Mouse (Mus musculus): ENCODE data around the gene Bicra. TPM values are rescaled to one million over a fixed set of nuclear protein-coding genes. Genes with fewer than 3 reads are reported as not detected.

The Bicra gene
- total and polyA plus RNA-seq, 3 experiments, result 0.32 to 10.2 (median 2.2) TPM

DNA sequence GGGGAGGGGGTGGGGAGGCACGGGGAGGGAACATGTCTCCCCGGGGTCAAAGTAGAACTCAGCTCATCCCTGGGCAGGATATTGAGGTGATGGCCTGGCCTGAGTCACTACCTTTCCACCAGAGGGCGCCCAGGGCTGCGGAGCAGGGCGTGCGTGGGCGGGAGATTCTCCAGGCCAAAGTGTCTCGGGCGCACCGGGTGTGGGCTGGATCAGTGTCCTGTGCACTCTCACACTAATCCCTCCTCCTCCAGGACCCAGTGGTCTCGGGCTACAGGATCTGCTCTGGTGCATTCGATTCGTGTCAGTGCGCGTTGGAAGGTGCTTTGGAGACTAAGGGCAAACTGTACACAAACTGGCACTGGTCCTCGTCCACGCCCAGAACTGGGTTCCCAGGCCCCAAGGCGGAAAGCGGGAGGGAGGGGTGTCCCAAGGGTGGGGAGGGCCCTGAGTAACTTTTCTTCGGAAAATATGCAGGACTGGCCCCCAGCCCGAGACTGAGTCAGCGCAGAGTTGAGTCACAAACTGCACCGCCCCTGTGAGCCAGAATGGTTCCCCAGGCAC, 99.3 kb downstream of the Bicra start (continued):
- TF ChIP-seq MXI1 (IDR thresholded peaks at IDR 0.05; ENCODE audit: low read depth, low read length) (peak; percentile 47; the same call in 1 of the 2 replicates), NRF1 (IDR thresholded peaks at IDR 0.05; ENCODE audit: low read depth, low read length) (0 out of 2 replicates have a peak, but pooled peaks have one; percentile 29), POLR2A (IDR thresholded peaks at IDR 0.05; ENCODE audit: low read depth, low read length) (peak; percentile 53), BHLHE40 (IDR thresholded peaks at IDR 0.05; ENCODE audit: low read depth, low read length) (peak; percentile 46), TCF12 (IDR thresholded peaks at IDR 0.05; ENCODE audit: low read depth, low read length) (peak; percentile 58), KAT2A (IDR thresholded peaks at IDR 0.05; ENCODE audit: insufficient replicate concordance, low read length) (no peak), JUND (conservative IDR thresholded peaks at IDR 0.05; ENCODE audit: low read depth, low read length) (0 out of 2 replicates have a peak, but pooled peaks have one; percentile 13), EP300 (IDR thresholded peaks at IDR 0.05; ENCODE audit: low read length) (peak; percentile 86), MEF2A (IDR thresholded peaks at IDR 0.05; ENCODE audit: borderline replicate concordance, low read depth, low read length) (peak; percentile 71), E2F4 (IDR thresholded peaks at IDR 0.05; ENCODE audit: insufficient replicate concordance, low read depth, low read length) (no peak), PAX5 (IDR thresholded peaks at IDR 0.05; ENCODE audit: low read length) (no peak), IRF4 (IDR thresholded peaks at IDR 0.05; ENCODE audit: low read depth, low read length) (peak; percentile 81)

DNA sequence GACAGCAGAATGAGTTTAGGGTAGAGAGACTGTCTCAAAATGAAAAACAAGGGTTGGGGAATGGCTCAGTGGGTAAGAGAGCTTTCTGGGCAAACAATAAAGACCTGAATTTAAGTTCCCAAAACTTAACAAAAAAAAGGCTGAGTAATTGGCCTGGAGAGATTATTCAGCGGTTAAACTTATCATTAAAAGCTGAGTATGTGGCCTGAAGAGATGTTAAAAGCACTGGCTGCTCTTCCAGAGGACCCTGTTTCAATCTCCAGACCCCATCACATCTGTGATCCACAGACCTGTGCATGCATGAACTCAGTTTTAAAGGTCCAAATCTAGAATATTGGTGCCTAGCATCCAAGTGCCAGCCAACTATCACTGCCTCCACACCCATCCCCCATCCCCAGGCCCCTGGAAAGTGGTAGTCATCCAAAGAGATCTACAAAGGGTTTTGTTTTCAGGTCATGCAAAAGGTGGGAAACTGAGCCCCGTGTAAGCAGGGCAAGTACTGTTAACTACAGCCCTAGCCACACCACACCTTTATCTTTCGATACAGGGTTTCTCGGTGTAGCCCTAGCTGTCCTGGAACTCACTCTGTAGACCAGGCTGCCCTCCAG, 100.0 kb downstream of the Bicra start:
- dilution Hi-C loops (cut with MboI; ENCODE audit: extremely low pct_ligation_motif_present, extremely low pct_unique_long_range_greater_than_20kb, low sequenced_read_pairs) (no loop called here), in situ Hi-C loops (cut with MboI; ENCODE audit: low pct_ligation_motif_present, low pct_unique_long_range_greater_than_20kb, low sequenced_read_pairs) (loop anchor here (25.0 kb wide), 1 partner anchor 840 kb away; the partner anchor contains the start of gene Slc1a5)
- Histone ChIP-seq H3K36me3 (replicated peaks in 1 of 2; ENCODE audit: control insufficient read depth in 1 of 2, insufficient read depth in 1 of 2, low read length in 1 of 2) (peaks cover 25 to 28% of the 10 kb centered on the region in 2 experiments), H3K4me3 (replicated peaks in 1 of 3; ENCODE audit: low read depth in 2 of 3, low read length in 2 of 3, poor library complexity in 1 of 3) (peak overlapping the region in 2 of 3 experiments; percentile 3 to 28), H3K9me3 (replicated peaks; ENCODE audit: low read length) (no peaks in the 10 kb centered on the region), H3K4me1 (ENCODE audit: control insufficient read depth in 1 of 2, insufficient read depth in 2 of 2) (peaks cover 16 to 47% of the 10 kb centered on the region in 2 experiments), H3K4me2 (ENCODE audit: insufficient read depth, low read depth, poor library complexity, severe bottlenecking) (peak overlapping the region; percentile 89), H3K79me2 (replicated peaks; ENCODE audit: control insufficient read depth, extremely low read depth, insufficient read depth, poor library complexity, severe bottlenecking) (peaks cover 27% of the 10 kb centered on the region), H3K27ac (ENCODE audit: insufficient read depth, low read depth) (peak overlapping the region; percentile 36; the same call in 1 of the 2 replicates), H3K9ac (ENCODE audit: insufficient read depth, low read depth) (peak overlapping the region; percentile 55), H3K27me3 (replicated peaks) (no peaks in the 10 kb centered on the region)
- no peak for DNase-seq (ENCODE audit: extremely low read depth)
- TF ChIP-seq CHD2 (IDR thresholded peaks at IDR 0.05; ENCODE audit: low read length) (peak; percentile 49), JUND (conservative IDR thresholded peaks at IDR 0.05; ENCODE audit: low read depth, low read length) (no peak)

DNA sequence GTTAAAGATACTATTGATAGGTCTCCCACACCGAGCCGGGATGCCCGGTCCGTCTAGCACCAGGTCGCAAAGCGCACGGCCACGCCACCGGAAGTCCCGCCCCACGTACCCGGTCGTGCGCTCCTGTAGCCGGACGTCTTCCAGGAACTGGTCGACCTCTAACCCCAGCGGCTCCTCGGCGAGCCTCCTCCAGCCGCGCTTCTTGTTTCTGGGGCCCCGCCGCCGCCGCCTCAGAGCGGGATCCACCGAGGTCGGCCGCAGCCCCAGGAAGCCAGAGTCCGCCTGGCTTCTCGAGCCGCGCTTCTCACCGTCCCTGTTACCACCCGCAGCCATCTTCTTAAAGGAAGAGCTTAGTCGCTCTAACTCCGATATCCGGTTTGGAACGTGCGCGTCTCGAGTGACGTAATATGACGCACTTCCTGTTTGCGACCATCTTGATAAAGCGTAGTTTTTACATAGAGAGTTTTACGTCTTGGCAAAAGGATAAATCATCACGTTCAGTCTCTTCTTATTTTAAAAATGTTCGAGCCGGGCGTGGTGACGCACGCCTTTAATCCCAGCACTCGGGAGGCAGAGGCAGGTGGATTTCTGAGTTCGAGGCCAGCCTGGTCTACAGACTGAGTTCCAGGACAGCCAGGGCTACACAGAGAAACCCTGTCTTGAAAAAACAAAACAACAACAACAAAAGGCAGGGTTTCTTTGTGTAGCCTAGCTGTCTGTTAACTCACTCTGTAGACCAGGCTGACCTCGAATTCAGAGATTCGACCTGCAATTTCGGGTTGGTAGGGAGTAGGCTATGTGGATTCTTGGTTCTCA, 101.8 kb downstream of the Bicra start, which contains the start of gene Nop53:
Gene Nop53, minus strand, starts transcription at position 354 of the 816 bp plus-strand sequence.
- H3K36me3 ChIP-seq (replicated peaks in 1 of 2; ENCODE audit: control insufficient read depth in 1 of 2, insufficient read depth in 1 of 2, low read length in 1 of 2), result peaks cover 43 to 46% of the 10 kb centered on the region in 2 experiments
- peak within 1 kb of the TSS; percentile 79 for H3K9ac ChIP-seq (ENCODE audit: insufficient read depth, low read depth)
- H3K4me1 ChIP-seq (ENCODE audit: control insufficient read depth in 1 of 2, insufficient read depth in 2 of 2), result peaks cover 16 to 47% of the 10 kb centered on the region in 2 experiments
- H3K27me3 ChIP-seq (replicated peaks), result no peaks in the 10 kb centered on the region
- no peaks in the 10 kb centered on the region for H3K9me3 ChIP-seq (replicated peaks; ENCODE audit: low read length)
- peaks cover 28% of the 10 kb centered on the region for H3K79me2 ChIP-seq (replicated peaks; ENCODE audit: control insufficient read depth, extremely low read depth, insufficient read depth, poor library complexity, severe bottlenecking)
- peak; percentile 98 for DNase-seq (ENCODE audit: extremely low read depth)
- dilution Hi-C loops (cut with MboI; ENCODE audit: extremely low pct_ligation_motif_present, extremely low pct_unique_long_range_greater_than_20kb, low sequenced_read_pairs) (no loop called here), in situ Hi-C loops (cut with MboI; ENCODE audit: low pct_ligation_motif_present, low pct_unique_long_range_greater_than_20kb, low sequenced_read_pairs) (loop anchor here (25.0 kb wide), 1 partner anchor 841 kb away; the partner anchor contains the start of gene Slc1a5)
- peak within 1 kb of the TSS; percentile 76 for H3K27ac ChIP-seq (ENCODE audit: insufficient read depth, low read depth)
- H3K4me3 ChIP-seq (replicated peaks in 1 of 3; ENCODE audit: low read depth in 2 of 3, low read length in 2 of 3, poor library complexity in 1 of 3), result peak within 1 kb of the TSS; percentile 67 to 96 (median 68)
- H3K4me2 ChIP-seq (ENCODE audit: insufficient read depth, low read depth, poor library complexity, severe bottlenecking), result peak within 1 kb of the TSS; percentile 92
- peak; percentile 84 for TF ChIP-seq NELFE (IDR thresholded peaks at IDR 0.05; ENCODE audit: low read depth, low read length)
- TF ChIP-seq MAX (IDR thresholded peaks at IDR 0.05; ENCODE audit: low read length), result peak; percentile 72
- TF ChIP-seq POLR2AphosphoS2 (IDR thresholded peaks at IDR 0.05; ENCODE audit: low read depth, low read length), result no peak
- no peak; the same call in 1 of the 2 replicates for TF ChIP-seq IRF4 (IDR thresholded peaks at IDR 0.05; ENCODE audit: low read depth, low read length)
- TF ChIP-seq MAZ (IDR thresholded peaks at IDR 0.05; ENCODE audit: low read depth, low read length), result no peak
- no peak for TF ChIP-seq MEF2A (IDR thresholded peaks at IDR 0.05; ENCODE audit: borderline replicate concordance, low read depth, low read length)
- TF ChIP-seq CHD2 (IDR thresholded peaks at IDR 0.05; ENCODE audit: low read length), result no peak
- TF ChIP-seq ELF1 (IDR thresholded peaks at IDR 0.05; ENCODE audit: low read depth, low read length), result peak; percentile 89
- no peak; the same call in none of the 2 replicates for TF ChIP-seq SIN3A (IDR thresholded peaks at IDR 0.05; ENCODE audit: low read length)
- no peak for TF ChIP-seq CTCF (conservative IDR thresholded peaks at IDR 0.05 in 1 of 2, IDR thresholded peaks at IDR 0.05 in 1 of 2; ENCODE audit: low read depth in 2 of 2, low read length in 2 of 2)
- TF ChIP-seq TBP (conservative IDR thresholded peaks at IDR 0.05; ENCODE audit: low read depth, low read length), result peak; percentile 88
- TF ChIP-seq USF1 (IDR thresholded peaks at IDR 0.05; ENCODE audit: low read depth, low read length), result no peak
- TF ChIP-seq UBTF (IDR thresholded peaks at IDR 0.05; ENCODE audit: low read depth, low read length), result 0 out of 2 replicates have a peak, but pooled peaks have one; percentile 4
- TF ChIP-seq NRF1 (IDR thresholded peaks at IDR 0.05; ENCODE audit: low read depth, low read length), result peak; percentile 63
- peak; percentile 91 for TF ChIP-seq GABPA (IDR thresholded peaks at IDR 0.05; ENCODE audit: insufficient replicate concordance, low read depth, low read length)
- no peak for TF ChIP-seq SMC3 (IDR thresholded peaks at IDR 0.05; ENCODE audit: low read depth, low read length)
- peak; percentile 86 for TF ChIP-seq HCFC1 (IDR thresholded peaks at IDR 0.05; ENCODE audit: low read depth, low read length)
